Mouse (Mus musculus) C2C12 (cell line): ENCODE data around the gene Rhobtb3.

Experiments used
- CEBPB ChIP-seq: IDR thresholded peaks from one replicate; pipeline ENCODE4 v1.6.1; 2011; ENCODE audit warnings: low read depth, mild to moderate bottlenecking, control low read depth, moderate library complexity
- CTCF ChIP-seq: IDR thresholded peaks from one replicate; pipeline ENCODE4 v1.5.1; 2011; ENCODE audit not compliant: control insufficient read depth, insufficient read depth, insufficient read length
- FOSL1 ChIP-seq: IDR thresholded peaks from one replicate; pipeline ENCODE4 v1.8.0; 2011; ENCODE audit warnings: mild to moderate bottlenecking, low read length; ENCODE audit not compliant: poor library complexity, insufficient read depth, severe bottlenecking
- MAX ChIP-seq: IDR thresholded peaks from one replicate; pipeline ENCODE4 v1.6.1; 2011; ENCODE audit warnings: mild to moderate bottlenecking, control low read depth
- MYOD1 ChIP-seq: IDR thresholded peaks from one replicate; pipeline ENCODE4 v1.6.1; 2011; ENCODE audit warnings: low read depth; ENCODE audit not compliant: control insufficient read depth, insufficient read length
- MYOG ChIP-seq: IDR thresholded peaks from one replicate; pipeline ENCODE4 v1.6.1; 2011; ENCODE audit not compliant: control insufficient read depth, insufficient read length; ENCODE audit errors: extremely low read depth
- USF1 ChIP-seq: IDR thresholded peaks from one replicate; pipeline ENCODE4 v1.6.1; 2011; ENCODE audit warnings: low read depth, mild to moderate bottlenecking, control low read depth, moderate library complexity

DNA sequence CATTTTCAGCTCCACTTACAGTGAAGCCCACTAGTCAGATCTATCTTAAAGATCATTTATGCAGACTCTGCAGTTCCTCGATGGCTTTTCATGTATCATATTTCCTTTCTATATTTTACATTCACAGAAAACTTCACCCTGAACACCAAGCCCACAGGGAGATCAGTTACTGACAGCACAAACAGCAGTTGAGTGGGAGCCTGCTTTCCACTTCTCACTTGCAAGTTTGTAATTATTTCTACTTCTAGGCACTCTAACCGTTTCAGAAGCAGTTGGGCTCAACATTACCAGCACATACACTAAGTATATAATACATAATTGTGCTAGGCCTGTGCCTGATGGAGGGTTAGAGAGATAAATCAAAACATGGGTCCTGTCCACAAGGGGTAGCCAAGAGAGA is 75.8 kb downstream of the Rhobtb3 start:
- TF ChIP-seq CTCF (no peak), MYOG (no peak), MAX (no peak), USF1 (no peak), CEBPB (no peak), MYOD1 (no peak), FOSL1 (no peak)
